Mouse (Mus musculus) mouse embryonic stem cell (cell line): ENCODE results near the gene Arvcf.

Experiments used
- in situ Hi-C, 2 experiments: fragments of 300-500 bp; cut with MboI; formaldehyde crosslinking; loops; 1 replicate in 1 of 2; 3 replicates in 1 of 2; pipeline ENCODE4 v1.14.3; 2019 to 2020; ENCODE audit warnings: low sequenced_read_pairs in 2 of 2, low pct_unique_long_range_greater_than_20kb in 1 of 2, mixed read lengths in 1 of 2; ENCODE audit not compliant: unreplicated experiment in 1 of 2

Gene Arvcf

GRCm38 (mm10) chr16:18447243-18447642, 99.3 kb downstream of the Arvcf start:
- in situ Hi-C loops: no loop called here

- in situ Hi-C loops: no loop called here
Observed at GRCm38 (mm10) chr16:18448104-18448503, 100.1 kb downstream of the Arvcf start.

- in situ Hi-C loops: no loop called here
Observed at GRCm38 (mm10) chr16:18449005-18449404, 101.0 kb downstream of the Arvcf start.

GRCm38 (mm10) chr16:18451486-18452181, 103.7 kb downstream of the Arvcf start:
- in situ Hi-C loops: loop anchor here (5.0 to 10.0 kb wide), 2 partner anchors 161 to 163 kb away; no protein-coding TSS in a partner anchor

GRCm38 (mm10) chr16:18452361-18452862, 104.4 kb downstream of the Arvcf start:
- in situ Hi-C loops: loop anchor here (5.0 to 10.0 kb wide), 2 partner anchors 160 to 162 kb away; no protein-coding TSS in a partner anchor

- in situ Hi-C loops: loop anchor here (5.0 to 10.0 kb wide), 2 partner anchors 158 to 161 kb away; no protein-coding TSS in a partner anchor
Observed at GRCm38 (mm10) chr16:18453846-18454245, 105.9 kb downstream of the Arvcf start.

GRCm38 (mm10) chr16:18455407-18455806, 107.4 kb downstream of the Arvcf start:
- in situ Hi-C loops: loop anchor here in 1 of 2 experiments (10.0 kb wide), 1 partner anchor 159 kb away; no protein-coding TSS in a partner anchor
